Mouse (Mus musculus) neural tube, embryonic 14.5 days (tissue): Measurements from ENCODE around the gene Ppp1r9b. TPM values are rescaled to one million over a fixed set of nuclear protein-coding genes. Genes with fewer than 3 reads are reported as not detected.

Experiments
- ATAC-seq: fragments of 200-750 bp; cut with Nextera tagmentation; 2 replicates; pipeline ENCODE4 v1.8.0; 2017; ENCODE audit warnings: low read depth, mild to moderate bottlenecking, moderate TSS enrichment, moderate library complexity
- H3K27ac ChIP-seq: fragments of 300-500 bp; sonication (generic); 2 replicates; pipeline ENCODE4 v1.5.1; 2014; ENCODE audit warnings: low read depth, mild to moderate bottlenecking, control low read depth, low read length, moderate library complexity, mixed read lengths
- H3K27me3 ChIP-seq: fragments of 300-500 bp; sonication (generic); 2 replicates; pipeline ENCODE4 v1.6.1; 2014; ENCODE audit warnings: low read length; ENCODE audit not compliant: control insufficient read depth, insufficient read depth
- H3K36me3 ChIP-seq: fragments of 300-500 bp; sonication (generic); 2 replicates; pipeline ENCODE4 v1.6.1; 2014; ENCODE audit warnings: low read length, mixed read lengths; ENCODE audit not compliant: control insufficient read depth, insufficient read depth
- H3K4me1 ChIP-seq: fragments of 300-500 bp; sonication (generic); 2 replicates; pipeline ENCODE4 v1.6.1; 2014; ENCODE audit warnings: low read length; ENCODE audit not compliant: control insufficient read depth, insufficient read depth
- H3K4me2 ChIP-seq: fragments of 300-500 bp; sonication (generic); 2 replicates; pipeline ENCODE4 v1.6.1; 2014; ENCODE audit warnings: mild to moderate bottlenecking, low read depth, low read length, control low read depth
- H3K4me3 ChIP-seq: fragments of 300-500 bp; sonication (generic); 2 replicates; pipeline ENCODE4 v1.5.1; 2014; ENCODE audit warnings: low read depth, low read length, control low read depth, mixed read lengths
- H3K9ac ChIP-seq: fragments of 300-500 bp; sonication (generic); replicated peaks from 2 replicates; pipeline ENCODE4 v1.6.1; 2014; ENCODE audit warnings: low read depth, mild to moderate bottlenecking, control low read depth, low read length, mixed read lengths
- H3K9me3 ChIP-seq: fragments of 300-500 bp; sonication (generic); 2 replicates; pipeline ENCODE4 v1.6.1; 2016; ENCODE audit warnings: low read length; ENCODE audit not compliant: control insufficient read depth
- WGBS: fragments of 180-500 bp; shearing (Covaris S2); extraction: QIAGEN DNeasy Blood & Tissue Kit; methylation state at CpG from one replicate; pipeline ENCODE4 v1.1.7; 2014; 5-methylcytosine and 5-hydroxymethylcytosine counted together
- polyA plus RNA-seq: library from polyadenylated mRNA; unstranded; fragments of >200 nt; fragmentation: Nextera tagmentation; extraction: Ambion mirVana; gene quantifications from 2 replicates; pipeline ENCODE4 v1.2.1, GENCODE M21; 2014

The Ppp1r9b gene
- polyA plus RNA-seq, 1 experiment from 2014 or later = 29.8 TPM

DNA sequence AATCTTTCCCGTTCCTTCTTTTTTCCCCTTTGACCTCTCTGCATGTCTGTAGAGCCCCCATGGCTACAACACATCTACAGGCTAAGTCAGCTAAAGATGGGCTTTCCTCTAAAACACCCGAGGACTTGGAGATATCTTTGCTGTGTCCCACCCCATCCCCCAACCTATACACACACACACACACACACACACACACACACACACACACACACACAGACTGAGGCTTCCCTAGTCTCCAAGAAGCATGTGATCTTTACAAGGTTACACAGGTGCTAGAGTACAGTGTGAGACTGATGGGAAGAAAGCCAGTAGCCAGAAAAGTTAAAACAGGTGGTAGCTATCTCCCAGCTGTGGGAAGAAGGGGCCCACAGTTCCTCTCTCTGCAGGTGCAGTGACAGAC lies 4.4 kb upstream of the Ppp1r9b start:
- H3K4me2 ChIP-seq = no peak overlapping the region
- no peaks in the 10 kb centered on the region for H3K27me3 ChIP-seq
- H3K4me1 ChIP-seq = peaks cover 15% of the 10 kb centered on the region
- no peak for ATAC-seq
- no peaks in the 10 kb centered on the region for H3K9me3 ChIP-seq
- no peak overlapping the region for H3K4me3 ChIP-seq
- no peaks in the 10 kb centered on the region for H3K36me3 ChIP-seq
- H3K9ac ChIP-seq = no peak overlapping the region
- 71% methylated on average over 2 of the region's 2 CpGs for WGBS
- H3K27ac ChIP-seq = no peak overlapping the region

DNA sequence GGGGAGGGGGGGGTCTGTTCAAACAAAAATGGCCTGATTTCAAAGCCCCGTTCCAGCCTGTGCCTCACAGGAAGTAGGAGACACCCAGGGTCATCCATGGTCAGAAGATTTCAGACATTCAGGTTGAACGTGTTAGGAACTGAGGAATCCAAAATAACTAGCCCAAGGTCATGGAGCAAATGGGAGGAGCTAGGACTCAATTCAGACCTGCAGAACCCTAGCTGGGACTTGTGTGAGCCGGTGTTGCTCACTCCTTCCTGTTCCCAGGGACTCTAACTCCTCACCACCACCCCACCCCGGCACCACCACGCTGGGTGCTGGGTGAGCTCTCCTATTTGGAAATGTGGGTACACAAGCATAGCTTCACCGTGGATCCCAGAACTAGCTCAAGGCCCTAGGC lies 3.5 kb upstream of the Ppp1r9b start:
- WGBS = 63% methylated on average over 6 of the region's 6 CpGs
- Histone ChIP-seq H3K9ac (no peak overlapping the region), H3K4me1 (peaks cover 17% of the 10 kb centered on the region), H3K9me3 (no peaks in the 10 kb centered on the region), H3K4me2 (no peak overlapping the region), H3K27ac (no peak overlapping the region), H3K4me3 (no peak overlapping the region), H3K36me3 (no peaks in the 10 kb centered on the region), H3K27me3 (peaks cover 3% of the 10 kb centered on the region; the same call in 1 of the 2 replicates)
- no peak for ATAC-seq

DNA sequence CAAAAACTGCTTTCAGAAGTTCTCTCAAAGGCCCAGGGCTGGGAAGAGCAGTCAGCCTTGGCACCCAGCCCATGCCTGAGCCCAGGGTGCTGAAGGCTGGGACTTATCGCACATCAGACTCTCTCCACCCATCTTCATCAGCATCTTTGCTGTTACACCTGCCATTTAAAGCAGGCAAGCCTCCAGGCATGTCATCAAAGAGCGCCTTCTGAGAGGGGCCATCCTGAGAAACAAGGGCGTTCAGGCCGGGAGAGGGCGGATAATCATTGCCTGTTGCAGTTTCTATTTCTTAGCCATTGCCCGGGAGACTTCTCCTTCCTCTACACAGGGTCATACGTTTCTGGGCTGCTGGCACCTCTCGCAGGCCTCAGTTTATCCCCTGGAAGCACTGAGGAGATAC lies 3.0 kb upstream of the Ppp1r9b start:
- 82% methylated on average over 8 of the region's 8 CpGs for WGBS
- Histone ChIP-seq H3K9ac (no peak overlapping the region), H3K4me3 (no peak overlapping the region), H3K27me3 (peaks cover 4% of the 10 kb centered on the region; the same call in 1 of the 2 replicates), H3K9me3 (no peaks in the 10 kb centered on the region), H3K4me1 (peaks cover 19% of the 10 kb centered on the region), H3K36me3 (no peaks in the 10 kb centered on the region), H3K27ac (no peak overlapping the region), H3K4me2 (no peak overlapping the region)
- ATAC-seq = no peak

DNA sequence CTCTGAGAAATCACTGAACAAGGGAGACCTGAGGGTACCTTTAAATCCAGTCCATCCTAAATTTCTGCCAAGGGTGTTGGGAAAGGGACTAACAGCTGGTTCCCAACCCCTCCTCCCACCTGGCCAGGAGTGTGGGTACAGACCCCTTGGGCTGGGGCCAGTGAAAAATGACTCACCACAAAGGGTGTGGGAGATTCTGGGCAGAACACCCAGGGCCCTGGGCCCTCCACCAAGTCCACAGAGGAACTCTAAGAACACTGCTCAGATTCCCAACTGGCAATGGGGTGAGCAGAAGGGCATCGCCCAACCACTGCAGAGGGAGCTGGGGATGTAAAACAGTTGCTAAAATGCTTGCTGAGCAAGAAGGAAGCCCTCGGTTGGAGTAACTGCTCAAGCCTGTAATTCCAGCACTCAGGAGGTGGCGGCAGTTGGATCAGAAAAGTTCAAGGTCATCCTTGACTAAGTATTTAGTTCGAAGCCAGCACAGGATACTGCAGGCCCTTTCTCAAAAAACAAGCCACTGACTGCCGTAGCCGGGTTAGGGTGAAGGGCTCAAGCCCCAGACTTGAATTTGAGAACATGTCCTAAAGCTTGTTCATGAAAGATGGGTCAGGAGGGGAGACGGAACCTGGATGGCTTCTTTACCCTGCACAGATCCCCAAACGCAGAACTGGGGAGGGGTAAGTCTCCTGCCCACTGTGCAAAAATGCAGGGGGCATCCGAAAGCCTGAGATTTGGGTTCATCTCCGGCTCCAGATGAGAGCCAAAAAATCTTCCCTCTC lies 1.9 kb upstream of the Ppp1r9b start:
- peak overlapping the region; percentile 40 for H3K4me3 ChIP-seq
- no peaks in the 10 kb centered on the region for H3K9me3 ChIP-seq
- peak overlapping the region; percentile 100 for H3K4me2 ChIP-seq
- WGBS = 18% methylated on average over 10 of the region's 10 CpGs
- H3K4me1 ChIP-seq = peaks cover 29% of the 10 kb centered on the region
- H3K9ac ChIP-seq = peak overlapping the region; percentile 63
- peaks cover 4% of the 10 kb centered on the region; the same call in 1 of the 2 replicates for H3K27me3 ChIP-seq
- no peaks in the 10 kb centered on the region for H3K36me3 ChIP-seq
- no peak for ATAC-seq
- H3K27ac ChIP-seq = peak overlapping the region; percentile 91

DNA sequence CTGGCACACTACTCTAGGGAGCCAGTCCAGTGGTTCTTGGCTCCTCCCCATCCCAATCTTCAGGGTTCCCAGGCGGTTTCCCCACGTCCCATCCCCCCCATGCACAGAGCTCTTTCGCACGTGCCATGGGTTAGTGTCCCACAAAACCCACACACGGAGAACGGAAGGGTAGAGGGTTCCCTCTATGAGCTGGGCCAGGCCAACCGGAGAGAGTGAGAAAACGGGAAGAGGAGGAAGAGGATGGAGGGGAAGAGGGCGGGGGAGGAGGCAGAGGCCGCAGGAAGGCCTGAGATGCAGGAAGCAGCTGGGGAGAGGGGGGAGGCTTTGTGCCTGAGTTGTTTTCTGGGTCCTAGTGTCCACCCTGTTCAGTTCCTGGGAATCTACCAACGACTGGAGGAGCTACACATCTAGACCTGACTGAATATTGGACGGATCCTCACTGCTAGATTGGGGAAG lies 1.2 kb upstream of the Ppp1r9b start:
- ATAC-seq = peak; percentile 68
- Histone ChIP-seq H3K27me3 (peaks cover 4% of the 10 kb centered on the region; the same call in 1 of the 2 replicates), H3K9ac (peak overlapping the region; percentile 63), H3K36me3 (no peaks in the 10 kb centered on the region), H3K4me3 (peak overlapping the region; percentile 97), H3K27ac (peak overlapping the region; percentile 91), H3K4me2 (peak overlapping the region; percentile 100), H3K9me3 (no peaks in the 10 kb centered on the region), H3K4me1 (peaks cover 35% of the 10 kb centered on the region)
- 0% methylated on average over 12 of the region's 12 CpGs for WGBS

DNA sequence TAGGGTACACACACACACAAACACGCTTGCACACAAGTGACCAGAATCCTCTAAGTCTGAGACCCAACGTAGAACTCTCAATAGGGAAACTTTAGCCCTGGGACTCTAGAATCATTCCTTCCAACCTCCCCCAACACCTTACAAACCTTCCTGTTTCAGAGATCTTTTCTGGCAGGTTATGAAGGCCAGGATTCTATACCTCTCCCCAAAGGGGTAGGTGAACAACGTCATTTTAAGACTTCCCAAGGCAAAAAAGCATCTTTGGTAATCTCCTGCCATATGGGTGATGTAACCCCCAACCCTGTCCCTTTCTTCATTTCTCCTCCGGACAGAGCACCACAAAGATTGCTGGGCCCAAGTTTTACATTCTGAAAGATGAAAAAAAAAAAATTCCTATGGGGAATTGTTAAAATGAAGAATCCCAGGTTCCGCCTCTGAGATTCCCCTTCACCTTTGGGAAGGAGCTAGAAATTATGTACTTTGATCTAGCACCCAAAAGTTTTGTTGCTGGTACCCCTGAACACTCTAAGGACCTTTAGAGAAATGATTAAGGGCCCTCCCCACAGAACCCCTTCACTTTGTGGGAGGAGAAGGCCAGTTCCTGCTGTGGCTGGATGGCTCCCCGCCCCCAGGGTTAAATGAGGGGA lies 610 bp upstream of the Ppp1r9b start:
- 46% methylated on average over 6 of the region's 6 CpGs for WGBS
- ATAC-seq = no peak
- H3K9ac ChIP-seq = peak overlapping the region; percentile 5; the same call in 1 of the 2 replicates
- H3K36me3 ChIP-seq = no peaks in the 10 kb centered on the region
- H3K4me1 ChIP-seq = peaks cover 41% of the 10 kb centered on the region
- peak overlapping the region; percentile 97 for H3K4me3 ChIP-seq
- H3K27me3 ChIP-seq = peaks cover 4% of the 10 kb centered on the region; the same call in 1 of the 2 replicates
- no peaks in the 10 kb centered on the region for H3K9me3 ChIP-seq
- peak overlapping the region; percentile 92 for H3K27ac ChIP-seq
- H3K4me2 ChIP-seq = peak overlapping the region; percentile 100

DNA sequence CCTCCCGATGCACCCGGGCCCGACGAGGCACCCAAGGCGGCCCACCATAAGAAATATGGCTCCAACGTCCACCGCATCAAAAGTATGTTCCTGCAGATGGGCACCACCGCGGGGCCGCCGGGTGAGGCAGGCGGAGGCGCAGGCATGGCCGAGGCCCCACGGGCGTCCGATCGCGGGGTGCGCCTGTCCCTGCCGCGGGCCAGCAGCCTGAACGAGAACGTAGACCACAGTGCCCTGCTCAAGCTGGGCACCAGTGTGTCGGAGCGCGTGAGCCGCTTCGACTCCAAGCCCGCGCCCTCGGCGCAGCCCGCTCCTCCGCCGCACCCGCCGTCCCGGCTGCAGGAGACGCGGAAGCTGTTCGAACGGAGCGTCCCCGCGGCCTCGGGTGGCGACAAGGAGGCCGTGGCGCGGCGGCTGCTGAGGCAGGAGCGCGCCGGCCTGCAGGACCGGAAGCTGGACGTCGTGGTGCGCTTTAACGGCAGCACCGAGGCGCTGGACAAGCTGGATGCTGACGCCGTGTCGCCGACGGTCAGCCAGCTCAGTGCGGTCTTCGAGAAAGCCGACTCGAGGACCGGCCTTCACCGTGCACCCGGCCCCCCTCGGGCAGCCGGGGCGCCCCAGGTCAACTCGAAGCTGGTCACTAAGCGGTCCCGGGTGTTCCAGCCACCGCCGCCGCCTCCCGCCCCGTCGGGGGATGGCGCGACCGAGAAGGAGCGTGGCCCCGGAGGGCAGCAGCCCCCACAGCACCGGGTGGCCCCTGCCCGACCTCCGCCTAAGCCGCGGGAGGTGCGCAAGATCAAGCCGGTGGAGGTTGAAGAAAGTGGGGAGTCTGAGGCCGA lies 1.0 kb downstream of the Ppp1r9b start:
- Histone ChIP-seq H3K9me3 (no peaks in the 10 kb centered on the region), H3K4me3 (peak overlapping the region; percentile 97), H3K9ac (peak overlapping the region; percentile 98), H3K27ac (peak overlapping the region; percentile 92), H3K27me3 (peaks cover 4% of the 10 kb centered on the region; the same call in 1 of the 2 replicates), H3K4me1 (peaks cover 50% of the 10 kb centered on the region), H3K4me2 (peak overlapping the region; percentile 100), H3K36me3 (peaks cover 4% of the 10 kb centered on the region; the same call in 1 of the 2 replicates)
- no peak for ATAC-seq
- WGBS = 1% methylated on average over 85 of the region's 99 CpGs

DNA sequence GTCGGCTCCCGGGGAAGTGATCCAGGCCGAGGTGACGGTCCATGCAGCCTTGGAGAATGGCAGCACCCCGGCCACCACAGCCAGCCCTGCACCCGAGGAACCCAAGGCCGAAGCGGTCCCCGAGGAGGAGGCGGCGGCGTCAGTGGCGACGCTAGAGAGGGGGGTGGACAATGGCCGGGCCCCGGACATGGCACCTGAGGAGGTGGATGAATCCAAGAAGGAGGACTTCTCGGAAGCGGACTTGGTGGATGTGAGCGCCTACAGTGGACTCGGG lies 1.6 kb downstream of the Ppp1r9b start:
- peak overlapping the region; percentile 97 for H3K4me3 ChIP-seq
- under 1% methylated on average over 20 of the region's 20 CpGs for WGBS
- H3K9me3 ChIP-seq = no peaks in the 10 kb centered on the region
- H3K4me1 ChIP-seq = peaks cover 53% of the 10 kb centered on the region
- H3K4me2 ChIP-seq = peak overlapping the region; percentile 100
- H3K9ac ChIP-seq = peak overlapping the region; percentile 98
- peak overlapping the region; percentile 92 for H3K27ac ChIP-seq
- peaks cover 5% of the 10 kb centered on the region; the same call in 1 of the 2 replicates for H3K36me3 ChIP-seq
- H3K27me3 ChIP-seq = peaks cover 4% of the 10 kb centered on the region; the same call in 1 of the 2 replicates
- no peak for ATAC-seq
